Mouse (Mus musculus) cerebellum, adult 2 months (tissue): ENCODE measurements at regions not wholly inside any gene's neighbourhood (a gene's known extent, or its start where the extent isn't known, plus 50 kb on each side); places are given as distances from the start of the nearest gene placed in this dataset.

Experiments used
- CTCF ChIP-seq: fragments of 200-500 bp; IDR thresholded peaks from 2 replicates; pipeline ENCODE4 v1.5.1; 2011; ENCODE audit warnings: low read depth, mild to moderate bottlenecking, control low read depth, low read length, moderate library complexity, borderline replicate concordance; ENCODE audit not compliant: insufficient read depth
- POLR2A ChIP-seq: fragments of 200-500 bp; IDR thresholded peaks from 2 replicates; pipeline ENCODE4 v1.6.1; 2011; ENCODE audit warnings: low read length, control low read depth, borderline replicate concordance; ENCODE audit not compliant: insufficient read depth

GRCm38 (mm10) chr5:120286787-120287186, 144.7 kb upstream of the Lhx5 start:
- TF ChIP-seq POLR2A (no peak), CTCF (no peak)
